Mouse (Mus musculus): ENCODE data around the gene Ptpn18. TPM values are rescaled to one million over a fixed set of nuclear protein-coding genes. Genes with fewer than 3 reads are reported as not detected.
"Not testable (repeated sequence)": the region's sequence is repeated elsewhere in the genome, so short reads cannot be mapped to it uniquely, and the experiment has no call there.

The Ptpn18 gene
- polyA plus RNA-seq, 1 experiment = not detected

DNA sequence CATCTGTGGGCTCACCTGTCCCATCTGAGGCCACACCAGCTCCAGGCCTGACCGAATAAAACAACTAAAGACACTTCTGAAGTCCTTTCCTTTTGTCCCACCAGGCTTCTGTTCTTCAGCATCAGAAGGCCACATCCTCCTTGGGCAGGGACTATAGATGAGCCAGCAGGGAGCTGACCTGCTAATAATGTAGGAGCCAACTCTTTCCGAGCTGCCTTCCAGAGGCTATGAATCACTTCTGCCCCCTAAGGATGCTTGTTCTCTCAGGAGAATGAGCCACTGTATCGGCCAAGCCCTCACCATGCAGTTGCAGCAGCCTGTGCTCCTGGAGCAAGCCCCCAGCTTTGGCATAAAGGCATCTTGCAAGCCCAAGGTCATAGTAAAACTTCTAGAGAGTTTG is 43.4 kb downstream of the Ptpn18 start:
- TF ChIP-seq POLR2A (IDR thresholded peaks at IDR 0.05; ENCODE audit: insufficient read depth, low read depth, low read length) (no peak), CTCF (IDR thresholded peaks at IDR 0.05; ENCODE audit: insufficient read depth, low read depth, low read length) (no peak)
- no peak overlapping the region for H3K27ac ChIP-seq (ENCODE audit: insufficient read depth, low read depth, low read length)
- H3K4me3 ChIP-seq (ENCODE audit: insufficient read depth, low read depth, low read length) = no peak overlapping the region
- peaks cover 12% of the 10 kb centered on the region for H3K4me1 ChIP-seq (ENCODE audit: control insufficient read depth, insufficient read depth, low read length)
- 35% methylated on average over 3 of the region's 3 CpGs for WGBS

DNA sequence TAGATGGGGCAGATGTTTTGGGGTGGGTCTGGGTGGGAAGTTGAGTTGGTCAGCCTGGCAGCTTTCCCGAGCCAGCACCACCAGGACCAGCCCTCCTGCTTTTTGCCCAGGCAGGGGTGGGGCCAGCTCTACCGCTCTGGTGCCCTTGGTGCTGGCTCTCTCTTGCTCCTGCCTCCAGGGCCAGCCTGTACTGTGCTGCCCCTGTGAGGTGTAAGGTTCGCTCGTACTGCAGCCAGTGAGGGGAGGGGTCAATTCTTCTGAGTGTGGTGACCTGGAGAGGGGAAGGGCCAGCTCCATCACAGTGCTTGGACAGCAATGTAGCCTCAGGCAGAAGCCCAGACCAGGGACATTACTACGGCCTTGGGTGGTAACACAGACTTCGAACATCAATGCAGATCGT is 45.7 kb downstream of the Ptpn18 start:
- no peak for TF ChIP-seq POLR2A (IDR thresholded peaks at IDR 0.05; ENCODE audit: insufficient read depth, low read depth, low read length)
- no peak for TF ChIP-seq CTCF (IDR thresholded peaks at IDR 0.05; ENCODE audit: insufficient read depth, low read depth, low read length)
- Histone ChIP-seq H3K4me1 (ENCODE audit: control insufficient read depth, insufficient read depth, low read length) (peaks cover 12% of the 10 kb centered on the region), H3K27ac (ENCODE audit: insufficient read depth, low read depth, low read length) (no peak overlapping the region), H3K4me3 (ENCODE audit: insufficient read depth, low read depth, low read length) (no peak overlapping the region)
- WGBS = 77% methylated on average over 7 of the region's 7 CpGs

DNA sequence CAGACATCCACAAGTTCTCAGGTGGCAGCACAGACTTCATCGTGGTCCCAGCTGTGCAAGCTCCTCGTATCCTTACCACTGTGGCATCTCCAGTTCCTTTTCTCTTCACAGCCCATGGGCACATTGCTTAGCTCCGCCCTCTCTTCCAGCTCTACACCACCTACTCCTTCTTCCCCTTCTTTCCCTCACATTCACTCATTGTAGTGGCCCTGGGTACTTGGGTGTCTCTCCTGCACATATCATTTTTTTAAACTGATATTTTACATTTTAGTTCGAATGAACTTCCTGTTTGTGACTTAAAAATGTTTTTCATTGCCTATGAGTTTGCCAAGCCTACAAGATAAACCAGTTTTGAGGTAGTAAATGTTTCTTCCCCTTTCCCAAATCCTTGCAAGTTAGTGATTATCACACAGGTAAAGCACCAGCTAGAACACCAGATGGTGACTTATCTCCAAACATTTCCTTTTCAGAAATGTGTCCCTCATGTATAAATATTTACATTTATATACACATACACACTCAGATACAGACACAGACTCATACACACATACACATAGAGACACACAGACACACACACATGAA is 46.5 kb downstream of the Ptpn18 start:
- no peak for TF ChIP-seq POLR2A (IDR thresholded peaks at IDR 0.05; ENCODE audit: insufficient read depth, low read depth, low read length)
- no peak for TF ChIP-seq CTCF (IDR thresholded peaks at IDR 0.05; ENCODE audit: insufficient read depth, low read depth, low read length)
- 81% methylated on average over 4 of the region's 4 CpGs for WGBS
- Histone ChIP-seq H3K27ac (ENCODE audit: insufficient read depth, low read depth, low read length) (no peak overlapping the region), H3K4me3 (ENCODE audit: insufficient read depth, low read depth, low read length) (no peak overlapping the region), H3K4me1 (ENCODE audit: control insufficient read depth, insufficient read depth, low read length) (peaks cover 19% of the 10 kb centered on the region)

DNA sequence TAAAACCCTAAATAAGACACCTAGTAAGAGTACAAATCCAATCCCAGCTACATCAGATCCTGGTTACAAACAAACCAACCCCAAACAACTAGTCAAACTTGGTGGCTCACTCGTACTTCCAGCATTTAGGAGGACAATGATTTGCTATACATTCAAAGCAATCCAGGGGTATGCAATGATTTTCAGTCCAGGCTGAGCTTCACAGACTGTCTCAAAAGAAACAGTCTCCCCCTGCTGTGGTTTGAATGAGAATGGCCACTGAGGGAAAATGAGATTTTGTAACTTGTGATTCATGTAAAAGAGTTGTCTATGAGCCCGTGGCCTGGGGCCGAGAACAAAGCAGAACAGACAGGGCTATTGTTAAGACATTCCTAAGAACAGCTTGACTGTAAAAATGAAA is 48.4 kb downstream of the Ptpn18 start:
- 87% methylated on average over 3 of the region's 3 CpGs for WGBS
- peaks cover 20% of the 10 kb centered on the region for H3K4me1 ChIP-seq (ENCODE audit: control insufficient read depth, insufficient read depth, low read length)
- H3K4me3 ChIP-seq (ENCODE audit: insufficient read depth, low read depth, low read length) = no peak overlapping the region
- H3K27ac ChIP-seq (ENCODE audit: insufficient read depth, low read depth, low read length) = no peak overlapping the region
- TF ChIP-seq POLR2A (IDR thresholded peaks at IDR 0.05; ENCODE audit: insufficient read depth, low read depth, low read length) (no peak), CTCF (IDR thresholded peaks at IDR 0.05; ENCODE audit: insufficient read depth, low read depth, low read length) (no peak)

DNA sequence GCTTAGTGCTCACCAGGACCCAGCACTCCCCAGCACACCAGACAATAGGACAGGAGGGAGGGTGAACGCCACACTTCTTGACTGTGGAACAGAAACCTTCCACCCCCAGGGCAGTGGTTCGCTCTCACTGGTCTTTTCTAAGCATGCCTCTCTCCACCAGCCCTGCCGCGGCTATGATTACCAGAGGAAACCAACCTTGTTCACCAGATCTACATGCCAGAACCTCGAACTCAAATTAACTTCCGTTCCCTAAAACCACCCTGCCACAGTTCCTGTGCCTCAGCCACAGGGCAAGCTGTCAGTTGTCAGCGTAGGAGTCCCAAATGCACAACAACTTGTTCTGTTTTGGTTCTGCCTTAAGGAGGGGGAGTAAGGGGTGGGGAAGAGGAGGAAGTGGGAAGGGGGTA is 51.0 kb downstream of the Ptpn18 start:
- peaks cover 11% of the 10 kb centered on the region for H3K4me1 ChIP-seq (ENCODE audit: control insufficient read depth, insufficient read depth, low read length)
- H3K4me3 ChIP-seq (ENCODE audit: insufficient read depth, low read depth, low read length) = no peak overlapping the region
- 3% methylated on average over 7 of the region's 7 CpGs for WGBS
- TF ChIP-seq POLR2A (IDR thresholded peaks at IDR 0.05; ENCODE audit: insufficient read depth, low read depth, low read length) (no peak), CTCF (IDR thresholded peaks at IDR 0.05; ENCODE audit: insufficient read depth, low read depth, low read length) (no peak)
- H3K27ac ChIP-seq (ENCODE audit: insufficient read depth, low read depth, low read length) = no peak overlapping the region

DNA sequence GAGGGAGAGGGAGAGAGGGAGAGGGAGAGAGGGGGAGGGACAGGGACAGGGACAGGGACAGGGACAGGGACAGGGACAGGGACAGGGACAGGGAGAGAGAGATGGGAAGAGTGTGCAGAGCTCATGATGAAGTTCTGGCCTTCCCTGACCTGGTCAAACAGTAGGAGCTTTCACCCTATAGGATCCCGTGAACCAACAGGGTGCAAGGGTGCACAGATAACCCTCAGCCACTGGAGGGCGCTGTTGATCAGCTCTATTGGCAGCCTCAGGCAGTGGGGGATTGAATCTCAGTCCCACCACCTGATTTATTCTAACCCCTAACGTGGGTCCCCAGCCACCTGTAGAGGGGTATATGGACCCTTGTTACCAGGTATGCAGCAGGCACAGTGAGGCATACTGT is 51.5 kb downstream of the Ptpn18 start:
- 11% methylated on average over 3 of the region's 3 CpGs for WGBS
- TF ChIP-seq POLR2A (IDR thresholded peaks at IDR 0.05; ENCODE audit: insufficient read depth, low read depth, low read length) (no peak), CTCF (IDR thresholded peaks at IDR 0.05; ENCODE audit: insufficient read depth, low read depth, low read length) (peak; percentile 50; the same call in 1 of the 2 replicates)
- H3K27ac ChIP-seq (ENCODE audit: insufficient read depth, low read depth, low read length) = no peak overlapping the region

DNA sequence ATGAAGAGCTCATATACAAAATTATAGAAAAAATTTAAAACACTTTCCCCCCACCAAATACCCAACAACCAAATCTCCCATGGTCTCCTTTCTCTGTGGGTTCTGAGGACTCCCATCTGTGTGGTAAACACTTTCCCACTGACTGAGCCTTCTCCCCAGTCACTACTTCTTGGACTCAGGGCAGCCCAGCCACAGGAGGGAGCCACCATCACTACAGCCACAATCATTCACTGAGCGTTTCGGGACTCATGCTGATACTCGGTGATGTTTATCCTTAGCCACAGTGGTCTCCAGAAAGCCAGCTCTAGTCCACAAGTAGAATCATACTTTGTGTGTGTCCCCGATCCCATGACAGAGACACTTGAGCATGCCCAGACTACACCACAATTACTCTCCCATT is 53.5 kb downstream of the Ptpn18 start:
- no peak overlapping the region for H3K4me3 ChIP-seq (ENCODE audit: insufficient read depth, low read depth, low read length)
- no peak overlapping the region for H3K27ac ChIP-seq (ENCODE audit: insufficient read depth, low read depth, low read length)
- TF ChIP-seq POLR2A (IDR thresholded peaks at IDR 0.05; ENCODE audit: insufficient read depth, low read depth, low read length) (no peak), CTCF (IDR thresholded peaks at IDR 0.05; ENCODE audit: insufficient read depth, low read depth, low read length) (no peak)
- 93% methylated on average over 4 of the region's 4 CpGs for WGBS
- peaks cover 8% of the 10 kb centered on the region; the same call in 1 of the 2 replicates for H3K4me1 ChIP-seq (ENCODE audit: control insufficient read depth, insufficient read depth, low read length)

More for the DNA sequence above, 51.5 kb downstream of the Ptpn18 start:
- H3K4me3 ChIP-seq (ENCODE audit: insufficient read depth, low read depth, low read length) = no peak overlapping the region
- peaks cover 10% of the 10 kb centered on the region for H3K4me1 ChIP-seq (ENCODE audit: control insufficient read depth, insufficient read depth, low read length)

DNA sequence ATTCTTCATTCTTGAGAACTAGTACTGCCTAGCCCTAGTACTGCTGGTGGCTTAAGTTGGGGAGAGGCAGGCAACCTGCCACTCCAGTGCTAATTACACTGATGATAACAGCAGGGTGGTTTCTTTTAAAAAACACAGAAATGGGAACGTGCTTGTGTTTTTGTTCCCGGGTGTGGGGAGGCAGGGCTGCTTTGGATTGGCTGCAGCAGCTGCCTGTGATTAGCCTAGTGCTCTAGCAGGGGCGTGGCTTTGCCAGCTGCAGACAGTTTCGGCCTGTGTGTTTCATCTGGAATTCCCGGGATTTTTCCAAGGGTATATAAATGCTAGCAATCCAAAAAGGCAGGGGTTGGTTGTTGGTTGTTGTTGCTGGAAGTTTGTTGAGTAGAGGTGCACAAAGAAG is 57.0 kb downstream of the Ptpn18 start:
- TF ChIP-seq POLR2A (IDR thresholded peaks at IDR 0.05; ENCODE audit: insufficient read depth, low read depth, low read length) (no peak), CTCF (IDR thresholded peaks at IDR 0.05; ENCODE audit: insufficient read depth, low read depth, low read length) (no peak)
- H3K4me1 ChIP-seq (ENCODE audit: control insufficient read depth, insufficient read depth, low read length) = no peaks in the 10 kb centered on the region
- WGBS = 17% methylated on average over 5 of the region's 5 CpGs

DNA sequence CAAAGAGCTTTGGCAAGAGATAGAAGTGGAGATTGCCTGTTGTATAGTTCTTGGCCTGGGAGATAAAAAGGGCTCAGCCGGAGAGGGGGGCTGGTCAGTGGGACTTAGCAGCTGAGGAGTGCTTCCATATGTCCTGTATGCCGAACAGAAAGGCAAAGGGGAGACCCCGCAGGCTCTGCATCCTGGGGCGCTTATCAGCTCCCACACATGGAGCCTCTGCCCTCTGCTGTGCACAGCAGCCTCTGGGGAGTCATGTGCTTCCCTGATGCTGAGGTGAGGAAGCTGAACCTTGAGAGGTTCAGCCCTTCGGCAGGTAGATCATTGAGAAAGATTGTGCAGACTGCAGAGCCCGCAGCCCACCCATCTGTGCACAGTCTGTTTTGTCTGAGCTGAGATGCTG is 57.7 kb downstream of the Ptpn18 start:
- not testable (repeated sequence) for H3K4me3 ChIP-seq (ENCODE audit: insufficient read depth, low read depth, low read length); H3K27ac ChIP-seq (ENCODE audit: insufficient read depth, low read depth, low read length); H3K4me1 ChIP-seq (ENCODE audit: control insufficient read depth, insufficient read depth, low read length)
- 78% methylated on average over 6 of the region's 6 CpGs for WGBS

More for the DNA sequence above, 57.0 kb downstream of the Ptpn18 start:
- Histone ChIP-seq H3K27ac (ENCODE audit: insufficient read depth, low read depth, low read length) (no peak overlapping the region), H3K4me3 (ENCODE audit: insufficient read depth, low read depth, low read length) (no peak overlapping the region)

DNA sequence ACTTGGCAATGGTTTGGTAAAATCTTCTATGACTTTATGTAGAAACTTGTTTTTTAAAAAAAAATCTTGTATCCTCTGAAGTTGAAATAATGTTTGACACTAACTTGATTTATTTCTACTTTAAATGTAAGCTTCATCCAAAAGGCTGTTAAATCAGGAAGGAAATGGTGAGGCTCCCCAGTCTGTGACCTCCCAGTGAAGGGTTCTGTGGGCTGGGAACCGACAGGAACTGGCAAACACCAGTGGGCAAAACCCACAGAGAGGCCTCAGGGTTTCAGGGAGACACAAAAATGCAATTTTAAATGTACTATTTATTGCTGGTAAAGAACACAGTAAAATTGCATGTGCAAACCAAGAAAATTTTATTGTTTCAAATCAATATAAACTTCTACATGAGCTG is 58.2 kb downstream of the Ptpn18 start:
- not testable (repeated sequence) for H3K27ac ChIP-seq (ENCODE audit: insufficient read depth, low read depth, low read length); H3K4me1 ChIP-seq (ENCODE audit: control insufficient read depth, insufficient read depth, low read length); H3K4me3 ChIP-seq (ENCODE audit: insufficient read depth, low read depth, low read length)
- 67% methylated on average over 1 of the region's 1 CpGs for WGBS
